Mouse (Mus musculus): ENCODE data around the gene Uqcrc2. TPM values are rescaled to one million over a fixed set of nuclear protein-coding genes. Genes with fewer than 3 reads are reported as not detected.
A peak's percentile ranks its signal among the peaks of the same experiment; 100 is the strongest.

The Uqcrc2 gene
- polyA plus RNA-seq, 1 experiment from 2014 or later = 195 TPM

GRCm38 (mm10) chr7:120662079-120662478 lies 27.1 kb downstream of the Uqcrc2 start:
- 95% methylated on average over 4 of the region's 4 CpGs for WGBS
- no peaks in the 10 kb centered on the region for H3K9me3 ChIP-seq
- H3K4me1 ChIP-seq (replicated peaks) = no peaks in the 10 kb centered on the region
- no peak overlapping the region for H3K4me3 ChIP-seq (replicated peaks)
- peaks cover 32% of the 10 kb centered on the region for H3K36me3 ChIP-seq
- no peak overlapping the region for H3K9ac ChIP-seq (replicated peaks)
- H3K27ac ChIP-seq = no peak overlapping the region
- ATAC-seq = no peak
- no peaks in the 10 kb centered on the region for H3K27me3 ChIP-seq
- H3K4me2 ChIP-seq (replicated peaks) = no peak overlapping the region

GRCm38 (mm10) chr7:120670153-120670875 lies 35.3 kb downstream of the Uqcrc2 start, which contains the start of gene Pdzd9:
Gene Pdzd9 (minus strand): TSS chr7:120670343.
- no peaks in the 10 kb centered on the region for H3K27me3 ChIP-seq
- ATAC-seq = peak; percentile 71
- H3K4me2 ChIP-seq (replicated peaks) = no peak within 1 kb of the TSS
- H3K4me3 ChIP-seq (replicated peaks) = no peak within 1 kb of the TSS
- no peak within 1 kb of the TSS for H3K27ac ChIP-seq
- no peaks in the 10 kb centered on the region for H3K4me1 ChIP-seq (replicated peaks)
- H3K9me3 ChIP-seq = no peaks in the 10 kb centered on the region
- WGBS = 21% methylated on average over 14 of the region's 14 CpGs
- no peaks in the 10 kb centered on the region; the same call in 1 of the 2 replicates for H3K36me3 ChIP-seq
- no peak within 1 kb of the TSS for H3K9ac ChIP-seq (replicated peaks)

GRCm38 (mm10) chr7:120671271-120671670 lies 36.3 kb downstream of the Uqcrc2 start:
- peaks cover 3% of the 10 kb centered on the region for H3K4me1 ChIP-seq (replicated peaks)
- ATAC-seq = no peak
- no peak overlapping the region for H3K9ac ChIP-seq (replicated peaks)
- no peaks in the 10 kb centered on the region; the same call in 1 of the 2 replicates for H3K36me3 ChIP-seq
- 76% methylated on average over 2 of the region's 2 CpGs for WGBS
- H3K4me2 ChIP-seq (replicated peaks) = no peak overlapping the region
- no peaks in the 10 kb centered on the region for H3K9me3 ChIP-seq
- H3K4me3 ChIP-seq (replicated peaks) = no peak overlapping the region
- H3K27me3 ChIP-seq = no peaks in the 10 kb centered on the region
- H3K27ac ChIP-seq = no peak overlapping the region

- Histone ChIP-seq H3K9ac (replicated peaks) (peak within 1 kb of the TSS; percentile 94), H3K4me1 (replicated peaks) (peaks cover 37% of the 10 kb centered on the region), H3K27me3 (no peaks in the 10 kb centered on the region), H3K36me3 (no peaks in the 10 kb centered on the region; the same call in 1 of the 2 replicates), H3K9me3 (no peaks in the 10 kb centered on the region), H3K27ac (peak within 1 kb of the TSS; percentile 81), H3K4me3 (replicated peaks) (peak within 1 kb of the TSS; percentile 92), H3K4me2 (replicated peaks) (peak within 1 kb of the TSS; percentile 87)
- WGBS = under 1% methylated on average over 30 of the region's 44 CpGs
- ATAC-seq = peak; percentile 99
These were observed 42.1 kb downstream of the Uqcrc2 start, which contains the start of gene Mosmo for GRCm38 (mm10) chr7:120677001-120677643. Gene Mosmo (plus strand): TSS chr7:120677618.

GRCm38 (mm10) chr7:120677764-120678531 lies 43.0 kb downstream of the Uqcrc2 start:
- H3K27me3 ChIP-seq = no peaks in the 10 kb centered on the region
- H3K4me1 ChIP-seq (replicated peaks) = peaks cover 37% of the 10 kb centered on the region
- ATAC-seq = peak; percentile 81
- WGBS = 2% methylated on average over 42 of the region's 42 CpGs
- H3K4me2 ChIP-seq (replicated peaks) = peak overlapping the region; percentile 87
- peak overlapping the region; percentile 92 for H3K4me3 ChIP-seq (replicated peaks)
- H3K9ac ChIP-seq (replicated peaks) = peak overlapping the region; percentile 94
- H3K9me3 ChIP-seq = no peaks in the 10 kb centered on the region
- H3K27ac ChIP-seq = peak overlapping the region; percentile 81
- H3K36me3 ChIP-seq = no peaks in the 10 kb centered on the region; the same call in 1 of the 2 replicates

- Histone ChIP-seq H3K36me3 (no peaks in the 10 kb centered on the region; the same call in 1 of the 2 replicates), H3K27ac (no peak overlapping the region), H3K4me2 (replicated peaks) (peak overlapping the region; percentile 87), H3K27me3 (no peaks in the 10 kb centered on the region), H3K4me3 (replicated peaks) (peak overlapping the region; percentile 92), H3K9ac (replicated peaks) (peak overlapping the region; percentile 46), H3K4me1 (replicated peaks) (peaks cover 37% of the 10 kb centered on the region), H3K9me3 (no peaks in the 10 kb centered on the region)
- WGBS = 65% methylated on average over 8 of the region's 8 CpGs
- no peak for ATAC-seq
These were observed 44.0 kb downstream of the Uqcrc2 start for GRCm38 (mm10) chr7:120679023-120679422.

- no peak overlapping the region for H3K9ac ChIP-seq (replicated peaks)
- H3K4me3 ChIP-seq (replicated peaks) = no peak overlapping the region
- peaks cover 31% of the 10 kb centered on the region for H3K4me1 ChIP-seq (replicated peaks)
- no peak for ATAC-seq
- H3K9me3 ChIP-seq = no peaks in the 10 kb centered on the region
- no peak overlapping the region for H3K4me2 ChIP-seq (replicated peaks)
- WGBS = 83% methylated on average over 4 of the region's 4 CpGs
- no peaks in the 10 kb centered on the region for H3K36me3 ChIP-seq
- H3K27ac ChIP-seq = no peak overlapping the region
- H3K27me3 ChIP-seq = no peaks in the 10 kb centered on the region
These were observed 47.0 kb downstream of the Uqcrc2 start for GRCm38 (mm10) chr7:120682002-120682401.

GRCm38 (mm10) chr7:120684731-120685161 lies 49.8 kb downstream of the Uqcrc2 start:
- Histone ChIP-seq H3K9ac (replicated peaks) (no peak overlapping the region), H3K4me1 (replicated peaks) (peaks cover 14% of the 10 kb centered on the region), H3K36me3 (no peaks in the 10 kb centered on the region), H3K4me2 (replicated peaks) (no peak overlapping the region), H3K9me3 (no peaks in the 10 kb centered on the region), H3K4me3 (replicated peaks) (no peak overlapping the region), H3K27me3 (no peaks in the 10 kb centered on the region), H3K27ac (no peak overlapping the region)
- ATAC-seq = no peak
- 88% methylated on average over 2 of the region's 2 CpGs for WGBS

- ATAC-seq = no peak
- WGBS = 87% methylated on average over 6 of the region's 6 CpGs
- Histone ChIP-seq H3K27me3 (no peaks in the 10 kb centered on the region), H3K4me3 (replicated peaks) (no peak overlapping the region), H3K4me2 (replicated peaks) (no peak overlapping the region), H3K9me3 (no peaks in the 10 kb centered on the region), H3K9ac (replicated peaks) (no peak overlapping the region), H3K27ac (no peak overlapping the region), H3K36me3 (no peaks in the 10 kb centered on the region), H3K4me1 (replicated peaks) (peaks cover 9% of the 10 kb centered on the region)
These were observed 50.3 kb downstream of the Uqcrc2 start for GRCm38 (mm10) chr7:120685227-120685626.

- Histone ChIP-seq H3K9ac (replicated peaks) (no peak overlapping the region), H3K4me1 (replicated peaks) (peaks cover 5% of the 10 kb centered on the region; the same call in 1 of the 2 replicates), H3K36me3 (peaks cover 7% of the 10 kb centered on the region; the same call in 1 of the 2 replicates), H3K9me3 (no peaks in the 10 kb centered on the region), H3K27ac (no peak overlapping the region), H3K27me3 (no peaks in the 10 kb centered on the region), H3K4me2 (replicated peaks) (no peak overlapping the region), H3K4me3 (replicated peaks) (no peak overlapping the region)
- WGBS = 74% methylated on average over 4 of the region's 4 CpGs
- ATAC-seq = no peak
These were observed 55.7 kb downstream of the Uqcrc2 start for GRCm38 (mm10) chr7:120690634-120691033.

- Histone ChIP-seq H3K4me2 (replicated peaks) (no peak overlapping the region), H3K4me1 (replicated peaks) (peaks cover 9% of the 10 kb centered on the region; the same call in 1 of the 2 replicates), H3K4me3 (replicated peaks) (no peak overlapping the region), H3K27ac (no peak overlapping the region), H3K9ac (replicated peaks) (no peak overlapping the region), H3K27me3 (no peaks in the 10 kb centered on the region), H3K9me3 (no peaks in the 10 kb centered on the region), H3K36me3 (peaks cover 11% of the 10 kb centered on the region)
- WGBS = 96% methylated on average over 5 of the region's 5 CpGs
- no peak for ATAC-seq
These were observed 58.9 kb downstream of the Uqcrc2 start for GRCm38 (mm10) chr7:120693831-120694375.
